Mouse (Mus musculus) ES-E14 (cell line): ENCODE measurements around the gene Cav3. TPM values are rescaled to one million over a fixed set of nuclear protein-coding genes. Genes with fewer than 3 reads are reported as not detected.

Experiments
- DNase-seq: peaks from one replicate; pipeline ENCODE4 v3.0.0-alpha.2; 2013; ENCODE audit warnings: low read depth, low spot score
- H3K27ac ChIP-seq: 2 replicates; pipeline ENCODE4 v1.5.1; 2012; ENCODE audit warnings: low read depth, mild to moderate bottlenecking, low read length, moderate library complexity, mixed read lengths; ENCODE audit not compliant: poor library complexity, insufficient read depth, severe bottlenecking
- H3K36me3 ChIP-seq: 2 replicates; pipeline ENCODE4 v1.6.1; 2012; ENCODE audit warnings: mild to moderate bottlenecking, low read length, moderate library complexity, mixed read lengths; ENCODE audit not compliant: control insufficient read depth, poor library complexity, insufficient read depth, severe bottlenecking
- H3K4me1 ChIP-seq, 2 experiments: fragments of 150-350 bp in 1 of 2; sonication (generic) in 1 of 2; 2 replicates each; pipeline ENCODE4 v1.6.1; 2012; ENCODE audit warnings: low read length in 2 of 2, mild to moderate bottlenecking in 1 of 2, mixed read lengths in 1 of 2; ENCODE audit not compliant: control insufficient read depth in 2 of 2, insufficient read depth in 2 of 2, poor library complexity in 1 of 2
- H3K4me3 ChIP-seq, 2 experiments: fragments of 150-350 bp in 1 of 2; sonication (generic) in 1 of 2; 2 replicates each; pipeline ENCODE4 v1.5.1; 2012; ENCODE audit warnings: low read length in 2 of 2, low read depth in 1 of 2, mild to moderate bottlenecking in 1 of 2, mixed read lengths in 1 of 2; ENCODE audit not compliant: insufficient read depth in 1 of 2, poor library complexity in 1 of 2, severe bottlenecking in 1 of 2
- H3K9ac ChIP-seq: 2 replicates; pipeline ENCODE4 v1.6.1; 2012; ENCODE audit warnings: low read depth, mild to moderate bottlenecking, low read length, mixed read lengths; ENCODE audit not compliant: poor library complexity, insufficient read depth, severe bottlenecking
- H3K9me3 ChIP-seq: fragments of 150-350 bp; sonication (generic); 2 replicates; pipeline ENCODE4 v1.6.1; 2012; ENCODE audit warnings: low read depth, mild to moderate bottlenecking, low read length; ENCODE audit not compliant: control insufficient read depth, insufficient read depth
- CHD2 ChIP-seq: IDR thresholded peaks from 2 replicates; pipeline ENCODE4 v1.6.1; 2014; ENCODE audit warnings: mild to moderate bottlenecking, low read depth, low read length, inconsistent platforms
- HCFC1 ChIP-seq: IDR thresholded peaks from 2 replicates; pipeline ENCODE4 v1.6.1; 2012; ENCODE audit warnings: low read length, inconsistent platforms, borderline replicate concordance; ENCODE audit not compliant: insufficient read depth
- MAFK ChIP-seq: IDR thresholded peaks from 2 replicates; pipeline ENCODE4 v1.6.1; 2014; ENCODE audit warnings: mild to moderate bottlenecking, low read depth, low read length, inconsistent platforms; ENCODE audit not compliant: insufficient read depth
- ZC3H11A ChIP-seq: IDR thresholded peaks from 2 replicates; pipeline ENCODE4 v1.6.1; 2012; ENCODE audit warnings: low read depth, mild to moderate bottlenecking, inconsistent platforms, low read length, borderline replicate concordance
- ZNF384 ChIP-seq: IDR thresholded peaks from 2 replicates; pipeline ENCODE4 v1.6.1; 2012; ENCODE audit warnings: low read depth, low read length, inconsistent platforms
- in situ Hi-C, 2 experiments: fragments of 600-800 bp; cut with MboI; formaldehyde crosslinking; loops; one replicate each; pipeline ENCODE4 v1.15.1; 2025; ENCODE audit warnings: low sequenced_read_pairs in 2 of 2, inconsistent platforms in 1 of 2; ENCODE audit not compliant: unreplicated experiment in 2 of 2
- total RNA-seq: library from RNA; depleted of rRNA; stranded (reverse); fragments of 300-350 nt; gene quantifications from 2 replicates; pipeline ENCODE4 v1.2.3, GENCODE M21; 2012

Cav3 gene
- total RNA-seq, 1 experiment: not detected

DNA sequence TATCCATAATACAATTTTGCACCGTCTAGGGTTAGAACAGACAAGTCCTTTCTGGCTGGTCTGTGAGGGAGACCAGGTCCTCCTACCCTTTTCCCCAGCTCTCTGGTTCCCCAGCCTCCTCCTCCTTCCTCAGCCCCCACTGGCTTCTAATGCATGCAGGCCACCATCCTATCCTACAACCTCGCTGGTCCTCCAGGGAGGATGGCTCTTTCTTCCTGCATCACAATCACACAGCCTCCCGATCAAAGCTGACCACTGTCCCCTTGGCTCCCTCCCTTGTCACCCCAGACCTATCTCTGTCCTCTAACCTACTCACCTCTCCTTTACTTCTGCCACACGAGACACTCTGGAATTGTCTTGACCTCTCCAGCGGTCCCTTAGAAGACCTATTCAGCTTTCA is 28.7 kb downstream of the Cav3 start:
- no peak overlapping the region for H3K9ac ChIP-seq
- in situ Hi-C loops: no loop called here
- TF ChIP-seq ZNF384 (no peak), MAFK (no peak), ZC3H11A (no peak), HCFC1 (no peak), CHD2 (no peak)
- no peaks in the 10 kb centered on the region for H3K9me3 ChIP-seq
- H3K4me3 ChIP-seq: no peak overlapping the region
- no peaks in the 10 kb centered on the region for H3K36me3 ChIP-seq
- peaks cover 0 to 7% of the 10 kb centered on the region in 2 experiments; a peak in 1 of 4 replicates for H3K4me1 ChIP-seq
- DNase-seq: no peak
- H3K27ac ChIP-seq: no peak overlapping the region

DNA sequence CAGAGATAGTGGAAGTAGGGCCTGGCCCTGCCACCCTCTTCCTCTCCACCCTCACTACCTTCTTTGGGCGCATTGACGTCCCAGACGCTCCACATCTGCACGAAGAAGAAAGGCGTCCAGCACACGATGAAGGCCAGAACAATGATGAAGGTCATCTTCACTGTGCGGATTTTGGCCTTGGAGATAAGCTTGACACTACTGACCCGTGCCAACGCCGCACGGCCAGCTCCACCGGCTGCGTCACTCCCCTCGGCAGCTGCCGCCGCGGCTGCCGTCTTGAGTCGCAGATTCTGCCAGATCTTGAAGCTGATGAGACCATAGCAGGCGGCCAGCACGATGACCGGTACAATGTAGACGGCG is 29.5 kb downstream of the Cav3 start:
- TF ChIP-seq MAFK (no peak), HCFC1 (no peak), ZNF384 (no peak), ZC3H11A (no peak), CHD2 (no peak)
- Histone ChIP-seq H3K27ac (no peak overlapping the region), H3K36me3 (no peaks in the 10 kb centered on the region), H3K4me3 (peak overlapping the region; percentile 48 to 52; a peak in 3 of 4 replicates), H3K9ac (no peak overlapping the region), H3K4me1 (peaks cover 0 to 7% of the 10 kb centered on the region in 2 experiments; a peak in 1 of 4 replicates), H3K9me3 (no peaks in the 10 kb centered on the region)
- in situ Hi-C loops: no loop called here
- no peak for DNase-seq

- in situ Hi-C loops: no loop called here
- no peaks in the 10 kb centered on the region for H3K9me3 ChIP-seq
- H3K4me1 ChIP-seq: peaks cover 0 to 7% of the 10 kb centered on the region in 2 experiments; a peak in 1 of 4 replicates
- no peak overlapping the region; the same call in 1 of the 2 replicates for H3K9ac ChIP-seq
- peak overlapping the region; percentile 48 to 52; a peak in 3 of 4 replicates for H3K4me3 ChIP-seq
- DNase-seq: no peak
- H3K27ac ChIP-seq: no peak overlapping the region
- no peak for TF ChIP-seq CHD2
- H3K36me3 ChIP-seq: no peaks in the 10 kb centered on the region
These were observed 30.0 kb downstream of the Cav3 start for GRCm38 (mm10) chr6:112489181-112489909.

GRCm38 (mm10) chr6:112489910-112490559 is 30.7 kb downstream of the Cav3 start, which contains the start of gene Oxtr:
TSS of gene Oxtr (minus strand) at chr6:112489943.
- no peaks in the 10 kb centered on the region for H3K36me3 ChIP-seq
- no peak within 1 kb of the TSS for H3K27ac ChIP-seq
- DNase-seq: no peak
- no peak within 1 kb of the TSS; the same call in 1 of the 2 replicates for H3K9ac ChIP-seq
- H3K4me1 ChIP-seq: peaks cover 0 to 7% of the 10 kb centered on the region in 2 experiments; a peak in 1 of 4 replicates
- peak within 1 kb of the TSS; percentile 48 to 52 for H3K4me3 ChIP-seq
- TF ChIP-seq CHD2: no peak
- TF ChIP-seq MAFK: no peak
- no peak for TF ChIP-seq ZNF384
- TF ChIP-seq ZC3H11A: no peak
- no peak for TF ChIP-seq HCFC1
- no peaks in the 10 kb centered on the region for H3K9me3 ChIP-seq
- in situ Hi-C loops: no loop called here
